Mouse (Mus musculus) ES-E14 (cell line): ENCODE measurements around the gene E130114P18Rik.

Experiments
- CHD2 ChIP-seq: IDR thresholded peaks from 2 replicates; pipeline ENCODE4 v1.6.1; 2014; ENCODE audit warnings: mild to moderate bottlenecking, low read depth, low read length, inconsistent platforms
- HCFC1 ChIP-seq: IDR thresholded peaks from 2 replicates; pipeline ENCODE4 v1.6.1; 2012; ENCODE audit warnings: low read length, inconsistent platforms, borderline replicate concordance; ENCODE audit not compliant: insufficient read depth
- ZC3H11A ChIP-seq: IDR thresholded peaks from 2 replicates; pipeline ENCODE4 v1.6.1; 2012; ENCODE audit warnings: low read depth, mild to moderate bottlenecking, inconsistent platforms, low read length, borderline replicate concordance
- ZNF384 ChIP-seq: IDR thresholded peaks from 2 replicates; pipeline ENCODE4 v1.6.1; 2012; ENCODE audit warnings: low read depth, low read length, inconsistent platforms

DNA sequence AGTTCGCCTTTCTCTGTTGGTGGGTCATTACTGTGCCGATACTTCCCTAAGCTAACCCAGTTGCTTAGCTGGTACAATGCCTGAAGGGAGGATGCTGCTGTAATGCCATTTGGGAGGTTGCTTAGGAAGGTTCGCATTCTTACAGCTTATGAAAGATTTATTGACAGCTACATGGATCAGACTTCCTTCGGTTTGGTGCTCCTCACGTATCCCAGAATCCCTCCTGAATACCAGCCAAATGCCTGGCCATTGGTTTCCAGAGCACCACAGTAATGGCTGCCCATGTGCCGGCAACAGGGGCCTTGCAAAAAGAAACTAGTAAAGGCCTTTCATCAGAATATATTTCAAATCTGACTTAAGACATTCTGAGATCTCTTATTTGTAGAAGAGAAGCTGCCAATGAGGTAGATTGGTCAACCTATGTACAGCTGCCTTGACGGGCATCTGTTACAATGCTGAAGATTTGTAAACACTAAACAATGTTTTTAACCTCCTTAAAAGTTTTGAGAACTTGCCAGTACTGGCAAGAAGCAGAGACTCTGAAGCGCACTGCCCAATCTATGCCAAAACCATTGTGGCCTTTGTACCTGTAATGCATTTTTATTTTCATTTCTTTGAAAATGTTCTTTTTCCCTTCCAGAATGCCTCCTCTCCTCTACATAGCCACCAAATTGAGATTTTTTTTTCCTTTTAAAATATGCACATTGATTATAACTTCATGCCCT lies 7.8 kb upstream of the E130114P18Rik start:
- no peak for TF ChIP-seq ZNF384
- no peak for TF ChIP-seq HCFC1
- TF ChIP-seq CHD2, result no peak
- no peak for TF ChIP-seq ZC3H11A
